ENCODE assay signal across 26 mouse cellular contexts in the genomic region with DNA sequence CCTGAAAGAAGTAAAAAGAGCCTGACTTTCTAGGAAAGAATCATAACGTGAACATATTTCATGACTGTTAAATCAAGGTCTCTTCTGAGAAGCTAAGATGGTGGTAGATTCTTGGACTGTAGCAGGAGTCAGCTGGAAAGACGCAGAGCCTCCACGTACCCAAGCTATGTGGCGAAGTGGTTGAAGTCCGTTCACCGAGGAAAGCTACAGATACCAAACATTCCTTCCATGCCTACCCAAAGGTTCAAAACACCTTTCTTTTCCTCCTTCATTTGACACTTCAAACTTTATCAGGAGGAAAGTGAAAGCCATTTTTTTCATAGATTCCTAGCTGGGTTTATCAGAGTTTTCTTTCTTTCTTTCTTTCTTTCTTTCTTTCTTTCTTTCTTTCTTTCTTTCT.
DNase-seq lines count a peak whose midpoint lies in the region; ATAC-seq and TF ChIP-seq lines count a peak whose summit lies in the region.
"Had no signal": no experiment of that assay in that cellular context is flagged by ENCODE, and none has a peak within 500 bp of the region (broad histone marks: within the 10 kb centered on the region; RNA-seq: fewer than 3 reads in every experiment).

No protein-coding gene starts in this region.

- TF ChIP-seq CTCF in intestine, postnatal 0 days (IDR thresholded peaks at IDR 0.05; ENCODE audit: low read depth), result no peak
- TF ChIP-seq CTCF in liver, embryonic 14.5 days (IDR thresholded peaks at IDR 0.05; ENCODE audit: low read depth), result no peak

- H3K27me3 ChIP-seq in intestine, postnatal 0 days (replicated peaks; ENCODE audit: control insufficient read depth, insufficient read depth, low read length), result no peaks in the 10 kb centered on the region
- H3K27me3 ChIP-seq in intestine, embryonic 15.5 days (replicated peaks), result no peaks in the 10 kb centered on the region
- H3K27me3 ChIP-seq in liver, embryonic 14.5 days (ENCODE audit: control insufficient read depth, insufficient read depth, low read length), result no peaks in the 10 kb centered on the region
- H3K27me3 ChIP-seq in hindbrain, embryonic 16.5 days (replicated peaks; ENCODE audit: control insufficient read depth, insufficient read depth, low read length), result no peaks in the 10 kb centered on the region
- H3K27me3 ChIP-seq: forebrain, embryonic 15.5 days; heart, embryonic 12.5 days; limb, embryonic 12.5 days; stomach, embryonic 15.5 days had no signal

- H3K9ac ChIP-seq in intestine, postnatal 0 days (ENCODE audit: low read depth, low read length), result no peak overlapping the region
- no peak overlapping the region for H3K9ac ChIP-seq in intestine, embryonic 15.5 days
- no peak overlapping the region; the same call in 1 of the 2 replicates for H3K9ac ChIP-seq in liver, embryonic 14.5 days (replicated peaks)
- no peak overlapping the region for H3K9ac ChIP-seq in hindbrain, embryonic 16.5 days (ENCODE audit: low read depth, low read length)
- H3K9ac ChIP-seq: forebrain, embryonic 15.5 days; heart, embryonic 12.5 days; hindbrain, embryonic 14.5 days; limb, embryonic 12.5 days; stomach, embryonic 15.5 days had no signal

- no peaks in the 10 kb centered on the region for H3K36me3 ChIP-seq in intestine, postnatal 0 days (ENCODE audit: control insufficient read depth, insufficient read depth)
- H3K36me3 ChIP-seq in intestine, embryonic 15.5 days, result no peaks in the 10 kb centered on the region
- no peaks in the 10 kb centered on the region for H3K36me3 ChIP-seq in liver, embryonic 14.5 days (replicated peaks; ENCODE audit: control insufficient read depth, insufficient read depth, low read depth)
- H3K36me3 ChIP-seq in hindbrain, embryonic 16.5 days (ENCODE audit: control insufficient read depth, insufficient read depth, low read length), result no peaks in the 10 kb centered on the region
- H3K36me3 ChIP-seq: forebrain, embryonic 15.5 days; G1E; heart, embryonic 12.5 days; limb, embryonic 12.5 days; stomach, embryonic 15.5 days had no signal

- 85% methylated on average over 6 of the region's 6 CpGs for WGBS in intestine, postnatal 0 days
- WGBS in intestine, embryonic 15.5 days, result 83% methylated on average over 6 of the region's 6 CpGs
- 90% methylated on average over 6 of the region's 6 CpGs for WGBS in liver, embryonic 14.5 days (ENCODE audit: insufficient replicate concordance)
- 97% methylated on average over 6 of the region's 6 CpGs for WGBS in hindbrain, embryonic 16.5 days

- peak; percentile 43 for DNase-seq in lung, postnatal 25 days (ENCODE audit: low spot score)
- DNase-seq in lung, postnatal 14 days, result no peak
- DNase-seq in liver, embryonic 14.5 days (ENCODE audit: low read depth in 3 of 3, low spot score in 3 of 3), result no peak
- no peak for DNase-seq in embryo, embryonic 9.5 days (ENCODE audit: extremely low spot score)
- DNase-seq: adrenal gland, adult 8-10 months; cerebellum, adult 8-10 months; cerebellum, postnatal 25 days; heart, adult 2 months; heart, postnatal 4 days; kidney, adult 8-10 months; kidney, postnatal 10 days; layer of hippocampus, adult 9-11 months; lung, adult 18-20 months; midbrain, embryonic 14.5 days; thymus, adult 18-20 months; thymus, postnatal 25 days had no signal

- H3K4me3 ChIP-seq in intestine, postnatal 0 days (ENCODE audit: low read depth, low read length), result no peak overlapping the region
- H3K4me3 ChIP-seq in intestine, embryonic 15.5 days (replicated peaks), result no peak overlapping the region
- H3K4me3 ChIP-seq in liver, embryonic 14.5 days (ENCODE audit: insufficient read depth in 1 of 2, low read depth in 2 of 2, low read length in 2 of 2), result no peak overlapping the region
- no peak overlapping the region for H3K4me3 ChIP-seq in hindbrain, embryonic 16.5 days (ENCODE audit: low read length)
- H3K4me3 ChIP-seq: forebrain, embryonic 15.5 days; heart, adult 2 months; heart, embryonic 12.5 days; limb, embryonic 12.5 days; stomach, embryonic 15.5 days had no signal

- no peaks in the 10 kb centered on the region for H3K4me1 ChIP-seq in intestine, postnatal 0 days (replicated peaks; ENCODE audit: control insufficient read depth, insufficient read depth, low read length)
- H3K4me1 ChIP-seq in intestine, embryonic 15.5 days (replicated peaks), result peaks cover 24% of the 10 kb centered on the region
- peaks cover 46 to 51% of the 10 kb centered on the region in 2 experiments for H3K4me1 ChIP-seq in liver, embryonic 14.5 days (replicated peaks; ENCODE audit: control insufficient read depth in 2 of 2, insufficient read depth in 2 of 2, low read length in 1 of 2)
- H3K4me1 ChIP-seq in hindbrain, embryonic 16.5 days (ENCODE audit: control insufficient read depth, insufficient read depth, low read depth, low read length), result no peaks in the 10 kb centered on the region; the same call in 1 of the 2 replicates
- H3K4me1 ChIP-seq: limb, embryonic 12.5 days had no signal

- H3K9me3 ChIP-seq in intestine, postnatal 0 days (ENCODE audit: control insufficient read depth), result no peaks in the 10 kb centered on the region
- no peaks in the 10 kb centered on the region for H3K9me3 ChIP-seq in intestine, embryonic 15.5 days
- peaks cover 3% of the 10 kb centered on the region; the same call in 1 of the 2 replicates for H3K9me3 ChIP-seq in liver, embryonic 14.5 days (ENCODE audit: control insufficient read depth, low read length)
- H3K9me3 ChIP-seq in hindbrain, embryonic 16.5 days (ENCODE audit: control insufficient read depth, low read length), result no peaks in the 10 kb centered on the region
- H3K9me3 ChIP-seq: forebrain, embryonic 15.5 days; stomach, embryonic 15.5 days had no signal

- no peak for TF ChIP-seq EP300 in liver, embryonic 14.5 days (IDR thresholded peaks at IDR 0.05; ENCODE audit: low read depth)

- H3K4me2 ChIP-seq in intestine, postnatal 0 days (replicated peaks; ENCODE audit: low read depth), result no peak overlapping the region
- H3K4me2 ChIP-seq in intestine, embryonic 15.5 days (replicated peaks), result no peak overlapping the region
- no peak overlapping the region for H3K4me2 ChIP-seq in liver, embryonic 14.5 days (ENCODE audit: low read depth)
- H3K4me2 ChIP-seq in hindbrain, embryonic 16.5 days (ENCODE audit: low read length), result no peak overlapping the region
- H3K4me2 ChIP-seq: forebrain, embryonic 15.5 days; heart, embryonic 12.5 days; hindbrain, embryonic 14.5 days; limb, embryonic 12.5 days; stomach, embryonic 15.5 days had no signal

- no peak for ATAC-seq in intestine, postnatal 0 days
- no peak for ATAC-seq in intestine, embryonic 15.5 days
- no peak for ATAC-seq in liver, embryonic 14.5 days (ENCODE audit: insufficient read depth)
- no peak for ATAC-seq in hindbrain, embryonic 16.5 days
- ATAC-seq: forebrain, embryonic 15.5 days; inflammation-experienced regulatory T-cells, adult 6 months had no signal

- 0 out of 2 replicates have a peak overlapping the region, but pooled peaks have one; percentile 83 for H3K27ac ChIP-seq in intestine, postnatal 0 days (ENCODE audit: low read depth, low read length)
- H3K27ac ChIP-seq in intestine, embryonic 15.5 days, result no peak overlapping the region
- peak overlapping the region; percentile 91 for H3K27ac ChIP-seq in liver, embryonic 14.5 days
- no peak overlapping the region for H3K27ac ChIP-seq in hindbrain, embryonic 16.5 days (ENCODE audit: low read depth, low read length)
- H3K27ac ChIP-seq: forebrain, embryonic 15.5 days; heart, adult 2 months; hindbrain, embryonic 14.5 days; limb, embryonic 12.5 days had no signal

Comparison
In these comparisons a context has a peak if more than half of its experiments do, and no peak if none do; other contexts are left out.
1. H3K27ac ChIP-seq: peak in intestine, postnatal 0 days (single experiment) and liver, embryonic 14.5 days (single experiment); none in intestine, embryonic 15.5 days (single experiment) and hindbrain, embryonic 16.5 days (single experiment).